Mouse (Mus musculus): ENCODE measurements around the gene Adgrg5.

The Adgrg5 gene

GRCm38 (mm10) chr8:94966578-94966977 lies 43.1 kb downstream of the Adgrg5 start:
- peak in 1 of 2 experiments; percentile 39 for DNase-seq (ENCODE audit: low read depth in 2 of 2, low spot score in 2 of 2)

- no peak for DNase-seq (ENCODE audit: low read depth in 2 of 2, low spot score in 2 of 2)
Measured at GRCm38 (mm10) chr8:94967071-94967470, 43.6 kb downstream of the Adgrg5 start.

GRCm38 (mm10) chr8:94967554-94967953 lies 44.1 kb downstream of the Adgrg5 start:
- no peak for DNase-seq (ENCODE audit: low read depth in 2 of 2, low spot score in 2 of 2)

GRCm38 (mm10) chr8:94973270-94973669 lies 49.8 kb downstream of the Adgrg5 start:
- DNase-seq (ENCODE audit: low read depth in 2 of 2, low spot score in 2 of 2) = peak; percentile 39 to 58

- no peak for DNase-seq (ENCODE audit: low read depth in 2 of 2, low spot score in 2 of 2)
Measured at GRCm38 (mm10) chr8:94973786-94974185, 50.3 kb downstream of the Adgrg5 start.

GRCm38 (mm10) chr8:94974467-94975165 lies 51.1 kb downstream of the Adgrg5 start, which contains the start of gene Adgrg1:
Adgrg1 (plus strand) TSS chr8:94974751.
- no peak for DNase-seq (ENCODE audit: low read depth in 2 of 2, low spot score in 2 of 2)

- peak in 1 of 2 experiments; percentile 18 for DNase-seq (ENCODE audit: low read depth in 2 of 2, low spot score in 2 of 2)
Measured at GRCm38 (mm10) chr8:94976651-94977417, 53.3 kb downstream of the Adgrg5 start.

GRCm38 (mm10) chr8:94978131-94978530 lies 54.6 kb downstream of the Adgrg5 start:
- no peak for DNase-seq (ENCODE audit: low read depth in 2 of 2, low spot score in 2 of 2)

- no peak for DNase-seq (ENCODE audit: low read depth in 2 of 2, low spot score in 2 of 2)
Measured at GRCm38 (mm10) chr8:94978593-94979319, 55.3 kb downstream of the Adgrg5 start.

GRCm38 (mm10) chr8:94980176-94980575 lies 56.7 kb downstream of the Adgrg5 start:
- DNase-seq (ENCODE audit: low read depth in 2 of 2, low spot score in 2 of 2) = no peak

- no peak for DNase-seq (ENCODE audit: low read depth in 2 of 2, low spot score in 2 of 2)
Measured at GRCm38 (mm10) chr8:94980976-94981375, 57.5 kb downstream of the Adgrg5 start.

- no peak for DNase-seq (ENCODE audit: low read depth in 2 of 2, low spot score in 2 of 2)
Measured at GRCm38 (mm10) chr8:94981848-94982247, 58.4 kb downstream of the Adgrg5 start.

- no peak for DNase-seq (ENCODE audit: low read depth in 2 of 2, low spot score in 2 of 2)
Measured at GRCm38 (mm10) chr8:94983146-94983545, 59.7 kb downstream of the Adgrg5 start.

- no peak for DNase-seq (ENCODE audit: low read depth in 2 of 2, low spot score in 2 of 2)
Measured at GRCm38 (mm10) chr8:94983881-94984516, 60.5 kb downstream of the Adgrg5 start.

- no peak for DNase-seq (ENCODE audit: low read depth in 2 of 2, low spot score in 2 of 2)
Measured at GRCm38 (mm10) chr8:94985023-94985422, 61.5 kb downstream of the Adgrg5 start.

- no peak for DNase-seq (ENCODE audit: low read depth in 2 of 2, low spot score in 2 of 2)
Measured at GRCm38 (mm10) chr8:94986676-94987075, 63.2 kb downstream of the Adgrg5 start.

- DNase-seq (ENCODE audit: low read depth in 2 of 2, low spot score in 2 of 2) = no peak
Measured at GRCm38 (mm10) chr8:94987553-94987952, 64.1 kb downstream of the Adgrg5 start.

- DNase-seq (ENCODE audit: low read depth in 2 of 2, low spot score in 2 of 2) = no peak
Measured at GRCm38 (mm10) chr8:94988619-94989018, 65.1 kb downstream of the Adgrg5 start.

GRCm38 (mm10) chr8:94989711-94990110 lies 66.2 kb downstream of the Adgrg5 start:
- DNase-seq (ENCODE audit: low read depth in 2 of 2, low spot score in 2 of 2) = no peak

- no peak for DNase-seq (ENCODE audit: low read depth in 2 of 2, low spot score in 2 of 2)
Measured at GRCm38 (mm10) chr8:94990598-94991453, 67.3 kb downstream of the Adgrg5 start.

Measured in CD8-positive naive resting alpha-beta T cell, adult 2 months (primary cell).